Mouse (Mus musculus) embryonic stem cell, embryonic (primary cell): ENCODE results near the gene Olfr957.

ENCODE experiments used
- CTCF ChIA-PET, 4 experiments: fragments of 300-600 bp in 2 of 4; fragments of 350-600 bp in 2 of 4; sonication (Branson Sonifier 250); formaldehyde crosslinking; loops; one replicate each; lab custom pipeline; 2022; ENCODE audit warnings: inconsistent platforms in 2 of 4; lab: Charles Lee
- POLR2A ChIA-PET, 4 experiments: fragments of 300-600 bp in 2 of 4; fragments of 350-600 bp in 2 of 4; sonication (Branson Sonifier 250); formaldehyde crosslinking; loops; one replicate each; lab custom pipeline; 2022; ENCODE audit warnings: antibody characterized with exemption in 4 of 4, inconsistent platforms in 1 of 4; lab: Charles Lee

The Olfr957 gene

GRCm38 (mm10) chr9:39515531-39515930 is at the start of gene Olfr957:
Gene Olfr957 (minus strand): TSS chr9:39515809.
- CTCF ChIA-PET: no interaction called here
- POLR2A ChIA-PET: no interaction called here

- ChIA-PET CTCF (no interaction called here), POLR2A (no interaction called here)
Observed at GRCm38 (mm10) chr9:39558349-39558647, 42.7 kb upstream of the Olfr957 start.

- ChIA-PET POLR2A (no interaction called here), CTCF (no interaction called here)
Observed at GRCm38 (mm10) chr9:39557529-39558348, 42.1 kb upstream of the Olfr957 start.

- ChIA-PET CTCF (no interaction called here), POLR2A (no interaction called here)
Observed at GRCm38 (mm10) chr9:39553946-39554345, 38.3 kb upstream of the Olfr957 start, which contains the start of gene Olfr958. Gene Olfr958 (minus strand): TSS chr9:39554054.

GRCm38 (mm10) chr9:39550806-39551205 is 35.2 kb upstream of the Olfr957 start:
- CTCF ChIA-PET: no interaction called here
- POLR2A ChIA-PET: no interaction called here

- POLR2A ChIA-PET: interaction anchor here in 1 of 4 experiments (0.7 kb wide), 1 partner anchor 79 kb away, joined by 6 read pairs; no protein-coding TSS in a partner anchor
- CTCF ChIA-PET: no interaction called here
Observed at GRCm38 (mm10) chr9:39523616-39524285, 8.1 kb upstream of the Olfr957 start.

- POLR2A ChIA-PET: no interaction called here
- CTCF ChIA-PET: interaction anchor here in 1 of 4 experiments (0.7 kb wide), 1 partner anchor 241 kb away, joined by 5 read pairs; no protein-coding TSS in a partner anchor
Observed at GRCm38 (mm10) chr9:39518595-39518994, 3.0 kb upstream of the Olfr957 start.

- POLR2A ChIA-PET: no interaction called here
- CTCF ChIA-PET: interaction anchor here in 1 of 4 experiments (1.0 kb wide), 1 partner anchor 714 kb away, joined by 3 read pairs; no protein-coding TSS in a partner anchor
Observed at GRCm38 (mm10) chr9:39509412-39509811, 6.2 kb downstream of the Olfr957 start.

GRCm38 (mm10) chr9:39508998-39509397 is 6.6 kb downstream of the Olfr957 start:
- POLR2A ChIA-PET: no interaction called here
- CTCF ChIA-PET: interaction anchor here in 1 of 4 experiments (1.0 kb wide), 1 partner anchor 715 kb away, joined by 3 read pairs; no protein-coding TSS in a partner anchor

GRCm38 (mm10) chr9:39493895-39494294 is 21.7 kb downstream of the Olfr957 start, which contains the start of gene Olfr44:
Gene Olfr44 (minus strand): TSS chr9:39493995.
- ChIA-PET POLR2A (no interaction called here), CTCF (no interaction called here)

- ChIA-PET POLR2A (no interaction called here), CTCF (no interaction called here)
Observed at GRCm38 (mm10) chr9:39471844-39472243, 43.8 kb downstream of the Olfr957 start, which contains the start of gene Olfr955. Gene Olfr955 (minus strand): TSS chr9:39471944.
